Mouse (Mus musculus) adrenal gland, postnatal 25 days (tissue): Measurements from ENCODE around the gene Rapgefl1. TPM values are rescaled to one million over a fixed set of nuclear protein-coding genes. Genes with fewer than 3 reads are reported as not detected.

Source experiments
- DNase-seq: peaks from one replicate; pipeline ENCODE4 v3.0.0; 2021; ENCODE audit warnings: mixed read lengths
- total RNA-seq: library from RNA; stranded (reverse); gene quantifications from 2 replicates; pipeline ENCODE4 v1.2.3, GENCODE M21; 2021

Rapgefl1 gene
- total RNA-seq, 1 experiment from 2014 or later, result 0.70 TPM

DNA sequence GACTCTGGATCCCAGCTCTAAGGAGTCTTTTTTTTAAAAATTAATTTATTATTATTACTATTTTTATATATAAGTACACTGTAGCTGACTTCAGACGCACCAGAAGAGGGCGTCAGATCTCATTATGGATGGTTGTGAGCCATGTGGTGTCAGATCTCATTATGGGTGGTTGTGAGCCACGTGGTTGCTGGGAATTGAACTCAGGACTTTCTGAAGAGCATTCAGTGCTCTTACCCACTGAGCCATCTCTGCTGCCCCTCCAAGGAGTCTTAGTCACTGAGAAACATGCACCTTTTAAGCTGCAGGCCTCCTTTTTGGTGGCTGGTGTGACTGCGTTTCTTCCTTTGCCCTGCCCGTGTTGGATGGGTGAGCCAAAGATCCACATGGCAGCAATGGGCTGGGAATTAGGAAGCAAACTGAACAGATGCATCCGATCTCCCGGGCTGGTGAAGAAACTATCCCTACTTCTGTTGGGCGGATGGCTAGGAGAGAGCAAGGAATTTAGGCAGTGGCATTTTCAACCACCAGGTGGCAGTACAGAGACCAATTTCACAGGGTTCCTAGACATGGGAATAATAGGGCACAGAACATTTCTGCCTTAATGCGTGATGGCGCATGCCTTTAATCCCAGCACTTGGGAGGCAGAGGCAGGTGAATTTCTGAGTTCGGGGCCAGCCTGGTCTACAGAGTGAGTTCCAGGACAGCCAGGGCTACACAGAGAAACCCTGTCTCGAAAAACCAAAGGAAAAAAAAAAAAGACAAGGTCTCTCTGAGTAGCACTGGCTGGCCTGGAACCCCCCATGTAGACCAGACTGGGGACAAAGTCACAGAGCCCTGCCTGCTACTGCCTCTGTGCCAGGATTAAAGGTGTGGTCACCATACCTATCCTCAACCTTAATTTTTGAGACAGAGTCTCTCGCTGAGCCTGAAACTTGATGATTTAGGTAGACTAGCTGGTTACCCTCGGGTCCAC lies 22.5 kb downstream of the Rapgefl1 start:
- peak; percentile 81 for DNase-seq

DNA sequence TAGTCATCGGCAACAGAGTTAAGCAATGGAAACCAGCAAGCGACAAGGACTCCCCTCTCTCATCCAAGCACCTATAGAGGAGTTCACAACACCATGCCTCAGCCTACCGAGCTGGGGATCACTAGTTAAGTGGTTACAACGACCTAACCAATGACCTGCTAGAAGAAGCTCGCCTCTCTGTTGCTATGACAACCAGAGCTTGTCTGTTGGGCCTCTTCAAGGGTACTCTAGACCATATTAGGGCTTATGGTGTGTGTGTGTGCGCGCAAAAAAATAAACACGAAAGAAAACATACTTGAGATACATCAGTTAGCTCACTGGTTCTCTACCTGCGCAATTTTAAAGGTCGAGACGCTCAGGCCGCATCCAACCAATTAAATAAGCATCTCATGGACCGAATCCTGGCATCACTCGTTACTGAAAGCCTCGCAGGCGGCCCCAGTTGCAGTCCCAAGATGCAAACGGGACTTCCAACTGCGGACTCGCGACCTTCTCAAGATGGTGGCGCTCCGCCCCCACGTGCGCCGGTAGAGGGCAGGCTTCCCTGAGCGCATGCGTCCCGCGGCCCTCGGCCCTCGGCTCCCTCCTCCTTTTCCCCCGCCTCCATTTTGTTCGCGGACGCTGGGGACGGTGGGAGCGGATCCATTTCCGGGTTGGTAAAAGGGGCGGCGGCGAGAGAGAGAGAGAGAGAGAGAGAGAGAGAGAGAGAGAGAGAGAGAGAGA lies 26.6 kb downstream of the Rapgefl1 start, which contains the start of gene Wipf2:
Gene Wipf2, plus strand, starts transcription at position 611 of the 723 bp plus-strand sequence.
- peak; percentile 97 for DNase-seq

DNA sequence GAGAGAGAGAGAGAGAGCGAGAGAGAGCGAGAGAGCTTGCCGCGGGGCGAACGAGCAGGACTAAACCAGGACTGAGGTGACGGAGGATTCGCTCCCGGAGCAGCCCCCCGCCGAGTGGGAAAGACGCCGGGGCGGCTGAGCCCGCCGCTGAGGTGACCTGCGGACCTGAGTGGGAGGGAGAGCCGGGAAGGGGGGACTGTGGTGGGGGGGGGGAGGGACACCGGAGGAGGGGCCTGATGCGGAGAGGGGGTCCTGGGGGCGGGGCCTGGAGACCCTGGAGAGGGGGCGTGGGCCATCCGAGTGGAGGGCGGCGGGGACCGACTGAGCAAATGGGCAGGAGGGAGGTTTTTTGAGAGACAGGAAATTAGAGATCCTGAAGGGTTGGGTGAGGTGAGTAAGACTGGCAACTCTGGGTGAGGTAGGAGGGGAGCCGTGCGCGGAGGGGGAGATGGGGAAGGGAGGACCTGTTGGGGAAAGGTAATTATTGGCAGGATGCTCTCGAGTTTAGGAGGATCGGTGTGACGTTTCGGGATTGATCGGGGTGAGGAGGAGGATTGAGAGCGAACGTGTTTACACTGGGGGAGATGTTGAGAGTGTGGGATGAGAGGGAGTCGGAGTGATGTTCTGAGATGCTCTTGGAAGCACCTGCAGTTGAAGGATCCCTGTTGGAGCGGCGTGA lies 27.3 kb downstream of the Rapgefl1 start:
- DNase-seq, result peak; percentile 46

DNA sequence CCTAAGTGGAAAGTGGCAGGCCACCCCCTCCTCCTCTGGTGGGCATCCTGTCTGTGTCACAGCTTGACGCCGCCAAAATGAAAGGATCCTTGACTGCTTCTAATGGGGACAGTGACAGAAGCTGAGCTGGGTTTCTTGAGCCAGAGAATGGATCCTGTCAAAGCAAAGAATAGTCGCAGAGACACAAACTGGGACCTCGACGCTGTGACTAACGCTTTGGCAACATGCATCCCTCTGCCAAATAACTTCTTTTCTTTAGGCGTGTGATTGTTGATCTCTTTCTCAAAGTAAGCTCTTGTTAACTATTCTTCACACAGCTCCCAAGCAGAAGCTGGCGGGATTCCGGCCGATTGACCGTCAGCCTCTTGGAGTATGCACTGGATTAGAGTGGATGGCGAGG lies 30.7 kb downstream of the Rapgefl1 start:
- no peak for DNase-seq

DNA sequence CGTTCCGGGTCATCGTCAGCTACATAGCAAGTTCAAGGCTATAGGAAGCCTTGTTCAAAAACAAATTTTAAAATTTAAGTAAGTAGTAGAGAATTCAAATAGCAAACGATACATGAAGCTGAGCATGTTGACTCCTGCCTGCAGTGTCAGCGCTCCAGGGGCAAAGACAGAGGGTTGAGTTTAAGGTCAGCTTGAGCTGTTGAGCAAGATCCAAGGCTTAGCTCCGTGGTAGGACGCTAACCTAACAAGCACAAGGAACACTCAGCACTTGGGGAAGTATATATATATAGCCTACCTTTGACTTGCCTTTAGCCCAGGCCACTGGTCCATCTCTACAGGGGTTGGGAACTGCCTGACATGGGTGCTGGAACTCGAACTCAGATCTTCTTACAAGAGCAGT lies 33.3 kb downstream of the Rapgefl1 start:
- DNase-seq, result no peak

DNA sequence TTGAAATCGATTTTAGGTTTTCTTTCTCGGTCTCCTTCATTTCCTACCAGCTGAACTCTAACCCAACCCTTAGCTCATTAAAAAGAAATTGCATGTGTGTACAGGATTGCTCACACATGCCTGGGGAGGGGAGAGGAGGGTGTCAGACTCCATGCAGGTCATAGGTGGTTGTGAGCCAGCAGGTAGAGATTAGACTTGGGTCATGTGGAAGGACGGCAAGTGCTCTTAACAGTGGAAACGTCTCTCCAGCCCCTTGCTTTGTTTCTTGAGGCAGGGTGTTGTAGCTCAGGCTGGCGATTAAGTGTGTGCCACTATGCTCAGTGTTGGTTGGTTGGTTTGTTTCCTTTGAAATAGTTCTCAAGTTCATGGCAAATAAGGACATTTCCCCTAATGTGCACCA lies 34.2 kb downstream of the Rapgefl1 start:
- no peak for DNase-seq

DNA sequence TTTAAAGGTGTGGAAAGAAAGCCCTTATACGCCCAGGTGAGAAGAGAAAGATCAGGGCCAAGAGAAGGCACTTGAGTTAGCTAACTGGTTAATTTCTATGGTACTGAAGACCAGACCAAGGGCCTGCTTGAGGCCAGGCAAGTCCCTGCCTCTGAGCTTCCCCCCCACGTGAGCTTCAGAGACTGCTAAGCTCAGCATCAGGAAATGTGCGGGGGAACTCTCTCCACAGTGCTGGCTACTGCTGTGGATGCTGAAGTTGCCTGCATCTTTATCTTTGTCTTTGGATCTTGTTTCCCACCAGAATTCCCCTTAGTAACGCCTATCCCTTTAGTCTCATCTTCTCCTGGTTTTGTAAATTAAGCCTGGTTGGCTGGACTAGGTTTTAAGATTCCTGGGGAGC lies 34.8 kb downstream of the Rapgefl1 start:
- DNase-seq, result no peak

DNA sequence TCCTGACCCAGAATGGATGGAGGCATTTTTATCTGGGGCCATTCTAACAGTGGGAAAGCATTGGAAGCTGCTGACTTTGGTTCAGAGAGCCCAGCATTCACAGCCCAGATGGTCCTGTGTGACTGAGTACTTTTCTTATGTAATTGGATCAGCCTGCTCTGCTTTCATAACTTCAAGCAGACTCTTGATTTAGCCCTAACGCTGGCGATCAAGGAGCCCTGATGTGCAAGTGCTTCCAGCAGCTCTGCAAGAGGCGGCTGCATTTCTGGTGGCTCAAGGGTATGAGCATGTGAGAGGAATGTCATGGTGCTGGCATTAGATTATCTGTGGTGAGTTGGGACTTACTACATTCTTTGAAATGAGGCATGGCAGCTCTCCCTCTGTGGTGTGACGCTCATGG lies 35.5 kb downstream of the Rapgefl1 start:
- DNase-seq, result no peak

DNA sequence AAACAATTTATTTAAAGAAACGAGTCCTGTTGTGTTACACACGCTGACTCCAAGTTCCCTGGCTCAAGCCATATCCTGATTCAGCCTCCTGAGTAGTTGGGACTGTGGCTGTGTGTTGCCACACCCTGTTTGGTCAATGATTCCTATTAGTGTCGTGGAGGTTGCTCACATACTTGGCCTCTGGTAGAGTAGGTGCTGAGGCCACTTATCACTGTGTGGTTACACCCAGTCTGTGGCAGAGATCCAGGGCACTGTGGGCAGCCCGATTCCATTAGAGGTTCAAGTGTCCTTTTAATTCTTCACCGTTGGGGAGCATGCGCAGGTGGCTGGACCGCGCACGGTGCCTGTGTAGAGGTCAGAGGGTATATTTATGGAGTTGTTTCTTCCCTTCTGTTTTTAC lies 37.3 kb downstream of the Rapgefl1 start:
- no peak for DNase-seq

DNA sequence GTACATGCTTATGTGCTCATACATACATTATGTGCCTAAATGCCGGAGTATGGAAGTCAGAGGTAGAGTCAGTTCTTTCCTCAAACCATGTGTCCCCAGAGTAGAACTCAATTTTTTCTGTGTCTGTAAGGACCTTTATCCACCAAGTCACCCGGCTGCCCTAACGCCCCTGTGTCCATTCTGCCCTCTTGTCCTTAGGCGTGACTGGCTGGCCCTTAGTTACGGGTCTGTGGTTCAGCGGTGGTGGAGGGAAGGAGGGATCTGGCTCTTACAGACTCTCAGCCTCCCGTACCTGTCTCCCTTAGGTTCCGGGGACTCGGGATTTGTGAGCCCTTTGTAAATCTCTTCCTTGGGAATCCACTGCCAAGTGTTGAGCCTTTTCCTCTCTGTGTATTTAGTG lies 40.4 kb downstream of the Rapgefl1 start:
- DNase-seq, result no peak

DNA sequence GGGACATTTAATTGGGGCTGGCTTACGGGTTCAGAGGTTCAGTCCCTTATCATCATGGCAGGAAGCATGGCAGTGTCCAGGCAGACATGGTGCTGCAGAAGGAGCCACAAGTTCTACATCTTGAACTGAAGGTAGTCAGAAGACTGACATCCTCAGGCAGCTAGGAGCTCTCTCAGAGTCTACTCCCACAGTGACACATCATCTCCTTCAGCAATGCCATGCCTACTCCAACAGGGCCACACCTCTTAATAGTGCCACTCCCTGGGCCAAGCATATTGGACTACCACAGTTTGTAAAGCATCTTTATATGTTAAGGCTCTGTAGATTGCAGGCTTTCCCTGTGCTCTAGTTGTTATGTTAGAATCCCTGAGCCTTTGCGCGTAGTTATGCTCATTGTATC lies 51.1 kb downstream of the Rapgefl1 start:
- no peak for DNase-seq

DNA sequence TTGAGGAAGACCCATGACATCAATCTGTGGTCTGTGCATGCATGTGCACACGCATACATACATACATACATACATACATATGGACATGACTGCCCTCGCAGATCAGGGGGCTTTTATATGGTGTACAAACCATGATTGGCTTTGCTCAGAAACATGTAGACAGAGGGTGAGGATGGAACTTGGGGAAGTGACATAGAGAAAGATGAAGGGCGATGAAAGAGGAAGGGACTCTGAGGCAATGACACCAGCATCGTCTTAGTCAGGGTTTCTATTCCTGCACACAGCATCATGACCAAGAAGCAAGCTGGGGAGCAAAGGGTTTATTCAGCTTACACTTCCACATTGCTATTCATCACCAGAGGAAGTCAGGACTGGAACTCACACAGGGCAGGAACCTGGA lies 52.5 kb downstream of the Rapgefl1 start:
- no peak for DNase-seq

DNA sequence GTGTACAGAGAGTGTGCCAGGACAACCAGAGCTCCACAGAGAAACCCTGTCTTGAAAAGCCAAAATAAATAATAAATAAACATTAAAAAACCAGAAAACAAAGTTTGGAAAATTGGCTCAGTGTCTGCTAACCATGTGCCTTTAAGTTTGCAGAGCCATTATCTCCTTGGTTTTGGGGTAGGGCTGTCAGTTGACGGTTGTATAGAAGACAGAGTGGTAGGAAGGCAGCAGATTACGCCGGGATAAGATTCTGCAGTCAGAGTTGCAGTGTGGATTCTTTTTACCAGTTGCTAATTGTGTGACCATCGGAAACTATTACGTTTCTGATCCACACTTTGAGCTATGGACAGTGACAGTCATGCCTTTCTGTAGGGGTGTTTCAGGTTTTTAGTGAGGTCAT lies 53.4 kb downstream of the Rapgefl1 start:
- DNase-seq, result no peak

DNA sequence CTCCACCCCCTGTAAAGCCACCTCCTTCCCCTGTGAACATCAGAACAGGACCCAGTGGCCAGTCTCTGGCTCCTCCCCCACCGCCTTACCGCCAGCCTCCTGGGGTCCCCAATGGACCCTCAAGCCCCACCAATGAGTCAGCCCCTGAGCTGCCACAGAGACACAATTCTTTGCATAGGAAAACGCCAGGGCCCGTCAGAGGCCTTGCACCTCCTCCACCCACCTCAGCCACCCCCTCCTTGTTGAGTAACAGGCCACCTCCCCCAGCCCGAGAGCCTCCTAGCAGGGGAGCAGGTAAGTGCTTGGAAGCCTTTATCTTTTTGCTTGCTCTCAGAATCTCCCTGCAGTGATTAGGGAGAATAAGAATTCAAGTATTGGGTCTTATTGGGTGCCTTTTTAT lies 55.8 kb downstream of the Rapgefl1 start:
- no peak for DNase-seq

DNA sequence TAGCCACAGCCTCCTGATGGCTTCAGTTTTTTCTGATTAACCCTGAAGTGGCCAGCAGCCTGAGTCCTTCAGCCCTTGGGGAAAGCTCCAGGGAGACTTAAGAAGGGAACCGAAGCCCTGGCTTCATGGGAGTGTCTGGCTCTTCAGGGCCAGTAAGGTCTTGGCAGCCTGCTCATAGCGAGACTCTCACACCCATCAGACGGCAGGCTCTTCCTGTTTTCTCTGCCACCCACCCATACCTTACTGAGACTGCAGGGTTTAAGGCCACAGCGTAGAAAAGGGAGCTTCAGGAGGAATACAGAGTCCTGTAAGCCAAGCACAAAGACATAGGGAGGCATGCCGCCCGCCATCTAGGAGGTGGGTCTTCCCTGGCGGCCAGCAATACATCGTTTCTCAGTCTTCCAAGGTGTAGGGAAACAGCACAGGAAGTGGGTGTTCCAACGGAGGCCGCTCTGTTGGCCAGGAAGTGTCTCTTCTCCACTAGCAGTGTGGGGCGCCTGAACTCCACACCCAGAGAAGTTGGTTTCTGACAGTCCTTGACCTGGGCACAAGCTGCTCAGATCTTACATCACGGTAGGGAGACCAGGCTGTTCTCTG lies 64.0 kb downstream of the Rapgefl1 start:
- DNase-seq, result no peak

DNA sequence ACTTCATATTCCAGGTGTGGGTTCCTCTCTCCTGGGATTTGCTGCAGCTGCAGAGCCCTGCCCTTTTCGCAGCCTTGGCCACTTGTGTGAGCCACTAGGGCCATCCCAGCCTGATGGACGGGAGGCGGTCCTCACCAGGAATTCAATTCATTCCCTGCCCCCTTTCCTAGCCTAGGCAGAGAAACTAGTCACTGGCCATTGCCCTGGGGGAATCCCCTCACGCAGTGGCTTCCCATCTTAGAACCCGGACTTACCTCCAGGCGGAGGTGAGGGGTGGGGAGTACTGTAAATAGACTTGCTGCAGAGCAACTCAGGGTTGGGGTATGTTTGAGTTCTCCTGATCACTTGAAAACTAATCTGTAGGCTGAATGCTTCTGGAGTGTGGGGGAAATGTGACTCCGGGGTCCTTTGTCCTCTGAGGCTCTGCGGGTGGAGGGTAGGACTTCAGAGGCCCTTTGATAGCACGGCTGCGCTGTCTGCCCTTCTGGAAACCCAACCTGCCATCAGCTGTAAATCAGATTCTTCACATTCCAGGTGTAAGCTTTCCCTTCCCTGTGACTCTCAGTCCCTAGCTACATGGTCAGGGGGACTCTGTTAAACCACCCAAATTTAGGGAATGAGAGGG lies 66.1 kb downstream of the Rapgefl1 start:
- no peak for DNase-seq

Other genes starting within 250 kb of the Rapgefl1 start
- 96.8 and 98.6 TPM in 2 replicates for gene Ormdl3, start 249.4 kb upstream of the Rapgefl1 start, total RNA-seq
- gene Lrrc3c, start 238.5 kb upstream of the Rapgefl1 start, total RNA-seq, result not detected in 2 replicates
- 7.6 and 13.5 TPM in 2 replicates for gene Gm12355, start 211.1 kb upstream of the Rapgefl1 start, total RNA-seq
- 25.1 and 29.1 TPM in 2 replicates for gene Gsdma3, start 210.4 kb upstream of the Rapgefl1 start, total RNA-seq
- gene Gsdma2, start 190.0 kb upstream of the Rapgefl1 start, total RNA-seq, result 0.88 and 1.8 TPM in 2 replicates
- not detected in 2 replicates for gene Gsdma, start 172.4 kb upstream of the Rapgefl1 start, total RNA-seq
- gene Psmd3, start 154.2 kb upstream of the Rapgefl1 start, total RNA-seq, result 134 and 138 TPM in 2 replicates
- not detected in 2 replicates for gene Csf3, start 135.5 kb upstream of the Rapgefl1 start, total RNA-seq
- gene Med24, start 107.3 kb upstream of the Rapgefl1 start, total RNA-seq, result 40.9 and 61.5 TPM in 2 replicates
- 82.5 and 89.4 TPM in 2 replicates for gene Thra, start 96.1 kb upstream of the Rapgefl1 start, total RNA-seq
- gene Nr1d1, start 61.5 kb upstream of the Rapgefl1 start, total RNA-seq, result 234 and 238 TPM in 2 replicates
- 109 and 113 TPM in 2 replicates for gene Msl1, start 41.3 kb upstream of the Rapgefl1 start, total RNA-seq
- 37.2 and 41.5 TPM in 2 replicates for gene Casc3, start 31.9 kb upstream of the Rapgefl1 start, total RNA-seq
- 18.0 and 26.4 TPM in 2 replicates for gene Wipf2, start 26.9 kb downstream of the Rapgefl1 start, total RNA-seq
- gene Cdc6, start 71.0 kb downstream of the Rapgefl1 start, total RNA-seq, result 1.7 and 4.3 TPM in 2 replicates
- 21.8 and 27.7 TPM in 2 replicates for gene Rara, start 91.0 kb downstream of the Rapgefl1 start, total RNA-seq
- not detected in 2 replicates for gene Gjd3, start 146.2 kb downstream of the Rapgefl1 start, total RNA-seq
- 28.2 and 39.3 TPM in 2 replicates for gene Top2a, start 187.4 kb downstream of the Rapgefl1 start, total RNA-seq
- 50.5 and 61.1 TPM in 2 replicates for gene Igfbp4, start 204.5 kb downstream of the Rapgefl1 start, total RNA-seq